Mouse (Mus musculus) forebrain, embryonic 14.5 days (tissue): Measurements from ENCODE around the gene Neb. TPM values are rescaled to one million over a fixed set of nuclear protein-coding genes. Genes with fewer than 3 reads are reported as not detected.

Source experiments
- ATAC-seq: fragments of 200-750 bp; cut with Nextera tagmentation; 2 replicates; pipeline ENCODE4 v1.8.0; 2017; ENCODE audit warnings: mild to moderate bottlenecking, moderate library complexity
- DNase-seq: peaks from one replicate; pipeline ENCODE4 v3.0.0-alpha.2; 2015; ENCODE audit warnings: low spot score
- H3K27ac ChIP-seq: fragments of 300-500 bp; sonication (generic); 2 replicates; pipeline ENCODE4 v1.5.1; 2014; ENCODE audit warnings: low read depth, mild to moderate bottlenecking, control low read depth, low read length, moderate library complexity
- H3K27me3 ChIP-seq: fragments of 300-500 bp; sonication (generic); replicated peaks from 2 replicates; pipeline ENCODE4 v1.6.1; 2014; ENCODE audit warnings: low read length, control low read depth, mixed read lengths; ENCODE audit not compliant: control insufficient read depth, insufficient read depth
- H3K36me3 ChIP-seq: fragments of 300-500 bp; sonication (generic); 2 replicates; pipeline ENCODE4 v1.6.1; 2014; ENCODE audit warnings: low read length, control low read depth; ENCODE audit not compliant: control insufficient read depth, insufficient read depth
- H3K4me1 ChIP-seq: fragments of 300-500 bp; sonication (generic); 2 replicates; pipeline ENCODE4 v1.6.1; 2014; ENCODE audit warnings: antibody characterized with exemption, low read length, control low read depth; ENCODE audit not compliant: control insufficient read depth, insufficient read depth
- H3K4me2 ChIP-seq: fragments of 300-500 bp; sonication (generic); 2 replicates; pipeline ENCODE4 v1.6.1; 2014; ENCODE audit warnings: mild to moderate bottlenecking, control low read depth, low read length
- H3K4me3 ChIP-seq: fragments of 300-500 bp; sonication (generic); 2 replicates; pipeline ENCODE4 v1.5.1; 2014; ENCODE audit warnings: low read depth, low read length, control low read depth
- H3K9ac ChIP-seq: fragments of 300-500 bp; sonication (generic); 2 replicates; pipeline ENCODE4 v1.6.1; 2014; ENCODE audit warnings: mild to moderate bottlenecking, low read length, control low read depth, moderate library complexity
- H3K9me3 ChIP-seq: fragments of 300-500 bp; sonication (generic); replicated peaks from 2 replicates; pipeline ENCODE4 v1.6.1; 2016; ENCODE audit warnings: low read length, control low read depth, mixed read lengths; ENCODE audit not compliant: control insufficient read depth
- WGBS: fragments of 180-500 bp; shearing (Covaris S2); extraction: QIAGEN DNeasy Blood & Tissue Kit; methylation state at CpG from one replicate; pipeline ENCODE4 v1.1.7; 2014; 5-methylcytosine and 5-hydroxymethylcytosine counted together
- polyA plus RNA-seq: library from polyadenylated mRNA; unstranded; fragments of >200 nt; fragmentation: Nextera tagmentation; extraction: Ambion mirVana; gene quantifications from 2 replicates; pipeline ENCODE4 v1.2.1, GENCODE M21; 2014

Neb gene
- polyA plus RNA-seq, 1 experiment from 2014 or later, result 3.6 TPM

DNA sequence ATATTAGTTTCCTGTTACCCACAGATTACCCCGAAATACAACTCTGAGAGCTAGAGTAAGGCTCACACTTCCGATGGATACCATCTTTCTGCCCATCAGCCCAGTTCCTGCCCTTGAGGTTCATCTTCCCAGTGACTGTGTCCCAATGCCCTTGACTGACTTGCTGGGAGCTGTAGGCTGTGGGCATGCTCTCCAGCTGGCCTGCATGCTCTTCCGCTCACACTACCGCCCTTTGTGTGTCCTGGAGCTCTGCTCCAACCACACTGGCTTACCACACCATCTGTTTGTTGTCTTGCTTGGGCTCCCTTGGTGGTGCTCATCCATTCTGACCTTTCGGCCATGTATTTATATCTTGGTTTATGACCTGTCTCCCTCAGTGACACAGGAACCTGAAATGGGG, 10.6 kb downstream of the Neb start:
- 91% methylated on average over 5 of the region's 5 CpGs for WGBS
- Histone ChIP-seq H3K9me3 (no peaks in the 10 kb centered on the region), H3K4me2 (no peak overlapping the region), H3K27me3 (no peaks in the 10 kb centered on the region), H3K36me3 (no peaks in the 10 kb centered on the region), H3K9ac (no peak overlapping the region), H3K4me1 (no peaks in the 10 kb centered on the region), H3K4me3 (no peak overlapping the region), H3K27ac (no peak overlapping the region)
- ATAC-seq (no peak), DNase-seq (no peak)

DNA sequence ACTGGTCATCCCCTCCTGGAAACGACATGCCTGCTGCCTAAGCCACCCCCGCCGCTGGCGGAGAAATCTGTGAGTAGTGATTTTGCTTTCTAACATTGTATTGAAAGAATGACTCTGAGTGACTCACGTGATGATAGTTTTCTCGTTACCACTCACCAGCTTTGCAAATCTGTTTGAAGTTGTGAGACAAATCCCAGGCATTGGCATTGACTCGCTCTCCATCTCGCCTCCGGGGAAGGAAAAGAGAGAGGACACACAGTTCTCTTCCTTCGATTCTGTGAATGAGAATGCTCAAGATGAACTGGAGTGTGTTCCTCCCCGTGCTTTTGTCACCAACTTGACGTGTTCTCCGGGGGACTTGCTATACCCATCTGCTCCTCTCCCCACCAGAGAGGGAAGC, 11.0 kb downstream of the Neb start:
- DNase-seq (no peak), ATAC-seq (no peak)
- Histone ChIP-seq H3K27ac (no peak overlapping the region), H3K4me2 (no peak overlapping the region), H3K4me1 (no peaks in the 10 kb centered on the region), H3K9ac (no peak overlapping the region), H3K36me3 (no peaks in the 10 kb centered on the region), H3K27me3 (no peaks in the 10 kb centered on the region), H3K4me3 (no peak overlapping the region), H3K9me3 (no peaks in the 10 kb centered on the region)
- 72% methylated on average over 13 of the region's 13 CpGs for WGBS

DNA sequence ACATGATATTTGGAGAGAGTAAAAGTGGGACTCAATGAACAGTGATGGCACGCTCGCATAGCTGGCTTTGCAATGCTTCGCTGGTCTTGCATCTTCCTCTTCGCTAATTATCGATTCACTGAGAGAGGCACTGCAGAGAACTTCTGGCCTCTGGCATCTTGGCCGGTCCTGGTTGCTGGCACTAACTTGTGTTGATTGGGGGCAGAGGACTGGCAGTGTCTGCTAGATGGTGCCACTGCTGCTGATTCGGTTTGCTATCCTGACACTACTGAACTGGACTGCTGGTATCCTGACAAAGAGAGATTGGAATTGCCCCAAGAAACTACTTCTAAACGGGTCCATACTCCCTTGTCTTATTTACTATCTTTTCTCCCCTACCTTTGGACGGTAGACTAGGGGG, 17.2 kb downstream of the Neb start:
- WGBS, result 91% methylated on average over 9 of the region's 9 CpGs
- no peak for DNase-seq

DNA sequence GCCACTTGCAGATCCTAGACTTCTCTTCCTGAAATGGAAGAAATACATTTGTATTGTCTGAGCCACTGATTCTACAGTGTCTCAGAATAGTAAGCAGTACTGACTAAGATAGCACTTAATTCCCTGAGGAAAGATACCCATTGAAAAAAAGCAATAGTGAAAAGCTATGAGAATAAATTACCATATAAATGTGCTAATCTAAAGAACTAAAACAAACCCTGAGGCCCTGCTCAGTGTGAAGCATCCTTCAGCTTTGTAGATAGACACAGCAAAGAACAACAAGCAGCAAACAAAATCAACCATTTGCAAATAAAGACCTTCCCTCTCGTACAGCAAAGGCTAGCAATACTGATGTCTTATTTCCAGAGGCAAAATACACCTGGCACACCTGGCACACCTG, 18.6 kb downstream of the Neb start:
- H3K9me3 ChIP-seq, result no peaks in the 10 kb centered on the region

More for the DNA sequence above, 17.2 kb downstream of the Neb start:
- Histone ChIP-seq H3K4me1 (no peaks in the 10 kb centered on the region), H3K9me3 (no peaks in the 10 kb centered on the region), H3K9ac (no peak overlapping the region), H3K4me2 (no peak overlapping the region), H3K27ac (no peak overlapping the region), H3K27me3 (no peaks in the 10 kb centered on the region), H3K4me3 (no peak overlapping the region), H3K36me3 (no peaks in the 10 kb centered on the region)
- ATAC-seq, result no peak

DNA sequence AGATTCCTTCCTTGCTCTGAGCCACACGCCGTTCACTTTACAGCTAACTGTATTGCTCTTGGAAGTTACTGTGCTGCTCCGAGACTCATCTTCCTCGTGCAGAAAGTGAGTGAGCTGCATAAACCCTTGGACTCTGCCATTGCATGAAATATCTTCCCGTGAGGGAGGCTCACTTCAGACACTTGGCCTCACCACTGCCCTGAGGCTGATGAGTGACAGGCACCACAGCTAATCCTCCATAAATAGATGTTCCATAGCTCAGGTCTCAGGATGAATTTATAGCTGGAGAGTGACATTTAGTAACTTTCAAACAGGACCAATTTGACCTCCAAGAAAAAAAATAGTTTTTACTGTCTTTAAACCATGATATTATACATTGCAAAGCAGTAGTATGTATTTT, 20.1 kb downstream of the Neb start:
- Histone ChIP-seq H3K9ac (no peak overlapping the region), H3K27ac (no peak overlapping the region), H3K9me3 (no peaks in the 10 kb centered on the region), H3K4me2 (no peak overlapping the region), H3K36me3 (no peaks in the 10 kb centered on the region), H3K4me1 (no peaks in the 10 kb centered on the region), H3K27me3 (no peaks in the 10 kb centered on the region), H3K4me3 (no peak overlapping the region)
- DNase-seq (no peak), ATAC-seq (no peak)
- WGBS, result 87% methylated on average over 5 of the region's 5 CpGs

More for the DNA sequence above, 18.6 kb downstream of the Neb start:
- H3K9ac ChIP-seq, result no peak overlapping the region
- 62% methylated on average over 1 of the region's 1 CpGs for WGBS
- H3K36me3 ChIP-seq, result no peaks in the 10 kb centered on the region
- H3K27ac ChIP-seq, result no peak overlapping the region
- no peaks in the 10 kb centered on the region for H3K27me3 ChIP-seq
- H3K4me2 ChIP-seq, result no peak overlapping the region
- DNase-seq (no peak), ATAC-seq (no peak)
- no peaks in the 10 kb centered on the region for H3K4me1 ChIP-seq
- no peak overlapping the region for H3K4me3 ChIP-seq

DNA sequence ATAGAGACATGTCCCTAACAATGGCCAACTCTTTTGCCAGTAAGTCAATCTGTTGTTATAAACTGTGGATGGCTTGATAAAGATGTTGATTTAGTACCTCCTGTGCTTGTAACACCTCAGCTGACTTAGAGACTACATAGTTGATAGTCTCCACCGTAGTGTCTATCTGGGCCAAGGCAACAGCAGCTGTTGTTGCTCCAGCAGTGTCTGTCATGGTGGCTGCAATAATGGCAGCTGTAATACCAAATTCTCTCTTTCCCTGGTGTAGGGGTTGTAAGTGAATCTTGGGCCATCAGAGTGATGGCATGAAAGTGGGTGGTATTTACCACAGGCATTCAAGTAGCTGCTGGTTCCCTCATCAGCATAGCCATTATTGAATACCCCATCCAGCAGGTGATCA, 27.2 kb downstream of the Neb start:
- ATAC-seq, result no peak
- H3K36me3 ChIP-seq, result no peaks in the 10 kb centered on the region
- no peaks in the 10 kb centered on the region for H3K27me3 ChIP-seq
- no peak overlapping the region for H3K4me3 ChIP-seq
- DNase-seq, result no peak
- H3K4me2 ChIP-seq, result no peak overlapping the region
- WGBS, result 93% methylated on average over 1 of the region's 1 CpGs
- no peaks in the 10 kb centered on the region for H3K9me3 ChIP-seq
- H3K4me1 ChIP-seq, result no peaks in the 10 kb centered on the region
- H3K27ac ChIP-seq, result no peak overlapping the region
- no peak overlapping the region for H3K9ac ChIP-seq

DNA sequence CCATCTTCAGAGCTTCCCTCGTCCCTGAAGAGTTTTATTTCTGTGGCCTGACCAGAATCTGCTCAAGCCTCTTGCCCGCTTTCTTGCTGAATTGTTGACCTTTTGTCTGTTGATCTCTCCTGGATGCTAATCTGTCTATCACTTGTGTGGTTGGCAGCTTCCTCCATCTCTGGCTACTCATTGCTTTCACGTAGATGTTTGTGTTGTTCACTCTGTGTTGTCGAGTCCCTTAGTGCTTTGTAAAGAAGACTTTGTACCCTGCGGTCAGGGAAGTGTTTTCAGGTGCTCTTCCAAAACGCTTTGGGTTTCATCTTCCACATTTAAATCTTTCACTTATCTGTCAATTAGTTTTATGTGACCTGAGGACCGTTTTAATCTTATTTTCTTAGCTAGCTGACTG, 37.3 kb downstream of the Neb start:
- DNase-seq, result no peak
- WGBS, result 83% methylated on average over 7 of the region's 7 CpGs

DNA sequence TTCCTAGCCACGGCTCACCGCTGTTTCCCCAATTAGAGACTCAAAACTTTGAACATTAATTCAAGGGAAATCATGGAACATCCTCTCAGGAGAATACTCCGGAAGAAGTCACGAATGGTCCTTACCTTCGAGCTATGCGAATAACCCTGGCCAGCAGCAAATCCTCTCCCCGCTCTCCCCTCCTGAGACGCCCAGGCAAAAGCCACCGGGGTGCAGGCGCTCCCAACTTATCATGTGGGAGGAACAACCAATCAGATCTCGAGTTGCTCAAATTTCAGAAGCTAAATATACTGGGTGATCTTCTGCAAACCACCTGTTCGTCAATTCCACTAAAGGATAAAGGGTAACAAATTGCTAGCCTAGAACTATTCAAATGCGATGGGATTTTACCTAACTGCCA, 42.7 kb downstream of the Neb start:
- Histone ChIP-seq H3K4me2 (no peak overlapping the region), H3K4me1 (no peaks in the 10 kb centered on the region), H3K27ac (no peak overlapping the region), H3K27me3 (no peaks in the 10 kb centered on the region), H3K9me3 (no peaks in the 10 kb centered on the region), H3K36me3 (no peaks in the 10 kb centered on the region), H3K9ac (no peak overlapping the region), H3K4me3 (no peak overlapping the region)
- ATAC-seq, result no peak
- no peak for DNase-seq
- 88% methylated on average over 13 of the region's 13 CpGs for WGBS

More for the DNA sequence above, 37.3 kb downstream of the Neb start:
- Histone ChIP-seq H3K36me3 (no peaks in the 10 kb centered on the region), H3K4me1 (no peaks in the 10 kb centered on the region), H3K27me3 (no peaks in the 10 kb centered on the region), H3K4me2 (no peak overlapping the region), H3K9ac (no peak overlapping the region), H3K4me3 (no peak overlapping the region), H3K9me3 (no peaks in the 10 kb centered on the region), H3K27ac (no peak overlapping the region)
- ATAC-seq, result no peak

DNA sequence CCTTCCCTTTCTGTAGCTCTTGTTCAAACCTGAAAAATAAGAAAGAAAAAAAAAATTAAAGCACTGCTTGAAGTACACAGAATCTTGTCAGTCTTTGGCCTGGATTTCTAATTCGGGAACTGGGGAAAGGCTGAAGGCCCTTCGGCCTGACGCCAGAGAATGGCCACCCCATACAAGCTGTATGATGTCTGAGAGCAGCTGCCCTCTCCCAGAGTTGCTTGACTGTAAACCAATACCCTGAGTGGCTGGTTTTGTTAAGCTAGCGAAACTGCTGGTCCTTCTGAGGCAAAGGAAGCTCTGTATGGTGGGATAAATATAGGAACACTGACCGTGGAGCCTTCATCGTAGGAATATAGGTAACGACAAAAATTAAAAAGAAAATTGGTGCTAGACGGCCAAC, 43.2 kb downstream of the Neb start:
- no peaks in the 10 kb centered on the region for H3K9me3 ChIP-seq
- no peak for DNase-seq
- no peak overlapping the region for H3K27ac ChIP-seq
- H3K4me3 ChIP-seq, result no peak overlapping the region
- H3K4me1 ChIP-seq, result no peaks in the 10 kb centered on the region
- 92% methylated on average over 8 of the region's 8 CpGs for WGBS
- H3K36me3 ChIP-seq, result no peaks in the 10 kb centered on the region
- H3K9ac ChIP-seq, result no peak overlapping the region
- H3K27me3 ChIP-seq, result no peaks in the 10 kb centered on the region
- ATAC-seq, result no peak
- no peak overlapping the region for H3K4me2 ChIP-seq

DNA sequence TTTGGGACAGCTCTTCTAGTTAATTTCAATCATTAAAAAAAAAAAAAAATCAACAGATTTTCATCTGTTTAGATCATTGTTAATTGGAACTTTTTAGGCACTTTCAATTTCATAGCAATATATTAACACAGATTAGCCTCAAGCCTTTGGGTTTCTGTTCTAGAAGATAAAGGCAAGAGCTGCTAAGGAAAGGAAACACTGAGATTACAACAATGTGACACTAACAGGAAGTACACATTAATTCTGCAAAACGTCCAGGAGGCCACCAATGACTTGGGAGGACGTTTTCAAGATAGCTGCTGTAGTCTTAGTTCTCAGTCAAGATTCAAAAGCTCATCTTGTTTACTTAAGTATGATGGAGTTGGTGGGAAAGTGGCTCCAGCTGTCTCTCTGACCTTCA, 44.7 kb downstream of the Neb start:
- no peak for DNase-seq
- Histone ChIP-seq H3K9me3 (no peaks in the 10 kb centered on the region), H3K27me3 (no peaks in the 10 kb centered on the region), H3K4me3 (no peak overlapping the region), H3K27ac (no peak overlapping the region), H3K9ac (no peak overlapping the region), H3K36me3 (no peaks in the 10 kb centered on the region), H3K4me2 (no peak overlapping the region), H3K4me1 (no peaks in the 10 kb centered on the region)
- no peak for ATAC-seq
- WGBS, result 67% methylated on average over 2 of the region's 2 CpGs
